Mouse (Mus musculus): ENCODE results near the gene Hmcn1.

DNA sequence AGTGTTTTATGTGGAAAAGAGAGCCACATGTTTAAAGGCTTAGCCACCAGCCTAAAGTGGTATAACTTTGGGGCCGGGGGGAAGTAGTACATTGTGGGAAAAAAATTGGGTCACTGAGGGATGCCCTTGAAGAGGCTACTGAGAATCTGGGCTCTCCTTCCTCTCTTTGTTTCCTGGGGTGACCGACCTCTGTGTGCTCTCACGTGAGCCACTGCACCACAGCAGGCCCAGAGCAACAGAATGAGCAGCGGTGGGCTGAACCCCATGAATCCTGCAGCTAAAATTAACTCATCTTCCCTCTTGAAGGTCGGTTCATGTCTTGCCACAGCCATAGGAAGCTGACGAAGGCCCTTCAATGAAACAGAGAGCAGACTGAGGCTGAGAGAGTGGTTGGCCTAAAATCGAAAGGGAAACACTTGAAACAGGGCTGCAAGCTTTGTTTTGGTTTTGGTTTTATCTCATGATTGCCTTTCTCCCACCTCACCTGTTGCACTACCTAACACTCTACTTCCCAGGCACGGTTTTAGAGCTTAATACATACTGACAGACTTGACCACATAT is 8.7 kb upstream of the Hmcn1 start:
- no peak for TF ChIP-seq CTCF (IDR thresholded peaks at IDR 0.05; ENCODE audit: insufficient read depth, low read depth, low read length)
- TF ChIP-seq POLR2A (IDR thresholded peaks at IDR 0.05; ENCODE audit: insufficient read depth, low read depth, low read length): no peak
